Mouse (Mus musculus) spleen, postnatal 10 days (tissue): ENCODE measurements at regions not wholly inside any gene's neighbourhood (a gene's known extent, or its start where the extent isn't known, plus 50 kb on each side); places are given as distances from the start of the nearest gene placed in this dataset.

ENCODE experiments used
- DNase-seq, 2 experiments: peaks; one replicate each; pipeline ENCODE4 v3.0.0; 2021 to 2022; ENCODE audit warnings: low spot score in 2 of 2

- DNase-seq = no peak
These were observed 534.7 kb downstream of the Zfp619 start for GRCm38 (mm10) chr7:40052255-40052654.

DNA sequence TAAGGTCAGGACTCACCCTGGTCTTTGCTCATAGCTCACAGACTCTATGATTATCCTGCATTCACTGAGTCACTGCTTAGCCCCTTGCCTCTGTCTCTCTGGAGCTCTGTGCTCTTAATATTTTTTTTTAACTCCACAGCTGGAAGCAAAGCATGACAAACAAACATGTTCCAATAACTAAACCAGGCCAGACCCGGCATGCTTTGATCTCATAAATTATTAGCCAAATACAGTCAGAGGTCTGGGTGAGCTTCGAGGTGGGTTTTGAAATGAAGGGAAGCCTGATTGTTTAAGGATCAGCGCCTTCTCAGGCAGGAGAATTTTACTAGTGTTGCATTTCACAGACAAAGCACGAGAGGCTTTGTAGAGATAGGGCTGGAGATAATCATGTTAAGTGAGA is 541.3 kb downstream of the Zfp619 start:
- no peak for DNase-seq

- no peak for DNase-seq
These were observed 547.1 kb downstream of the Zfp619 start for GRCm38 (mm10) chr7:40064631-40065030.

DNA sequence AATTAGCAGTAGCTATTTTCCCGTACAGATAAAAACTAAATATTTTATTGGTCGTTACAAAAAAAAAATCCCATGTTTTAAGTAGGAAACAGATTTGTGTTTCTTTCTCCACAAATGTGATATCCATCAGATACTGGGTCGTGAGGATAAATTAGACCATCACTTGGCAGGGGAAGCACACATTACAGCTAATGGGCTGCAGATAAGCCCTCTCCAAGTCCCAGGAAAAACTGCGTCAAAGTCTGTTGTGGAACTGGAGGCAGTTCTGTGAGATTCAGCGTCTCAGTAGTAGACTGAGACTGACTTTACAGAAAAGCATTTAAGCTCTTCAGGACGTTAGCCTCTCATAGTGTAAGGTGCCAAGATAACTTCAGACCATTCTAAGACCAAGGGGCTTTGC is 548.0 kb downstream of the Zfp619 start:
- DNase-seq = no peak

DNA sequence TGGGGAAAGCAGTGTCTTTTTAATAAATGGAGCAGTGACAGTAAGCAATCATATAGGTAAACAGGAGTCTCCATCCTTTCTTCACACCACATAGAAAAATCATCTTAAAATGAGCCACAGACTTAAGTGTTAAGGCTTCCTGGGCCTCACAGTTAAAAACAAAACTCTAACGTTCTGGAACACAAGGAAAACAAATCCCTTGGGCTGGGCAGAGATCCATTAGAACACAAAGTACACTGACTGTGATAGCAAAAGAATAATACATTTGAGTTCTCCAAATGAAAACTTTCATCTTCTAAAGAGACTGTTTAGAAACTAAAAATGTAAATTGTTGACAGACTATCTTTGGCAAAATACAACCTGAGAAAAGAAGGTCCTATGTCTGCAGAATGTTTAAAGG is 549.8 kb downstream of the Zfp619 start:
- no peak for DNase-seq

DNA sequence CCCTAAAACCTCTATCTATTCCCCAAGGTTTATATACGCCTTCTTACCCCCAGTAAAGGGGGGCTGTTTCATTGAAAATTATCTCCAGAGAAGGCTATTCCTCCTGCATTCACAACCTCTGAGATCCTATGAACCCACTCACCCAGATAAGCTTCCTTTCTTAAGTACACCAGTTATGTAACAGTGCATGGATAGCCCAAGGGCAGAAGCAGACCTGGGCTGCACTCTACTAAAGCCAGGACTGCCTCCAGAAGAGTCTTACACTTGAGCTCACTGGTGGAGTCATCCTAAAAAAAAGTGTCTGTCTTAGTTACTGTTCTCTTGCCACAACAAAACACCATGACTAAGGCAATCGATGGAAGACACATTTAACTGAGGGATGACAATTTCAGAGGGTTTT is 553.7 kb downstream of the Zfp619 start:
- DNase-seq = no peak

DNA sequence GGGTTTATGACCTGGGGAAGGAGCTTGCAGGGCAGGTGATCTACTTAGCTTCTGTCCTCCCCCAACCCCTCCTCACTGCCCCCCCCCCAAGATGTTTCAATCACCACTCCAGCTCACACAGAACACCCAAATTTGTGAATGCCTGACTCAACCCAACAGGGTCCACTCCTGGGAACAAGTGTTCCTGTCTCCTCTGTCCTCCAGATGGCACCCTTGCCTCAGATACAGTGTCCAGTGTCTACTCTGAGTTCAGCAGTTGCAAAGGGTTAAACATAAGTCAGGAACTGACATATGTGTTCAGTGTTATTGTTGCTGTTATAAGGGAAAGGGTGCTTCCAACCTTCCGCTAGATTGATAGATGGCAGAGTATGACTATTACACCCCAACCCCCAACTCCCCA is 554.9 kb downstream of the Zfp619 start:
- no peak for DNase-seq

DNA sequence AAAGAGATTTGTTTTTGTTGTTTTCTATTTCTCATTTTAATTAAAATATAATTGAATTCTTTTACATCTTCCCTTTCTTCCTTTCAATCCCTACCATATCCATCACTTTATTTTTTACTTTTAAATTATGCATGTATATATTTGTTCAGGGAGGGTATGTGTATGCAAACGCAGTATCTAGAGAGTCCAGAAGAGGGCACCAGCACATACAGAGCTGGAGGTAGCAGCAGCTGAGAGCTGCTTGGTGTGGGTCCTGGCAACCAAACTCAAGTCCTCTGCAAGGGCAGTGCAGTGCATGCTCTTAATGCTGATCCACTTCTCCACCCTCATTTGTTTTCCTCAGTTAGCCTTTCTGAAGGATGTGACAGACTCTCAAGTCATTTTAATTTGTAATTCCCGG is 568.7 kb downstream of the Zfp619 start:
- DNase-seq = no peak

DNA sequence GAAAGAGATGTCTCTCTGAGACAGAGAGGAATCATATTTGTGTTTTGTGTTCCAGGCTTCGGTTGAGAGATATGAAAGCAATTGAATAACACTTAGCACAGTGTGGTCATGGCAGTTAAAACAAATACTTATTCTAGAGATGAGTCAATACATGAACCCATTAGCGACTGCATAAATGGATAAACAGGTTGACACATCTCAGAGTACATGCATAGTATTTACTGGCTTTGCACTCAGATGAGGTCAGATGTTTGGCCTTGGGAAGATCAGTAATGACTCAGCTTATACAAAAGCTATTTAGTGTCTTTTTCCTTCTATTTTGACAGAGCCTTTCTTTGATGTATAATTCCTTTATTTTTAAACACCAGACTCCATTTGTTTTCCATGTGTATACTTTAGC is 579.5 kb downstream of the Zfp619 start:
- DNase-seq = no peak

- no peak for DNase-seq
These were observed 585.7 kb downstream of the Zfp619 start for GRCm38 (mm10) chr7:40103057-40103945.

GRCm38 (mm10) chr7:40142906-40143305 is 625.3 kb downstream of the Zfp619 start:
- no peak for DNase-seq

GRCm38 (mm10) chr7:40144431-40144830 is 626.9 kb downstream of the Zfp619 start:
- no peak for DNase-seq

GRCm38 (mm10) chr7:40177570-40177969 is 660.0 kb downstream of the Zfp619 start:
- no peak for DNase-seq

- DNase-seq = no peak
These were observed 677.8 kb downstream of the Zfp619 start for GRCm38 (mm10) chr7:40195366-40195765.

GRCm38 (mm10) chr7:40202615-40203014 is 685.0 kb downstream of the Zfp619 start:
- no peak for DNase-seq

- DNase-seq = no peak
These were observed 686.2 kb upstream of the Vstm2b start for GRCm38 (mm10) chr7:40211956-40212355.

DNA sequence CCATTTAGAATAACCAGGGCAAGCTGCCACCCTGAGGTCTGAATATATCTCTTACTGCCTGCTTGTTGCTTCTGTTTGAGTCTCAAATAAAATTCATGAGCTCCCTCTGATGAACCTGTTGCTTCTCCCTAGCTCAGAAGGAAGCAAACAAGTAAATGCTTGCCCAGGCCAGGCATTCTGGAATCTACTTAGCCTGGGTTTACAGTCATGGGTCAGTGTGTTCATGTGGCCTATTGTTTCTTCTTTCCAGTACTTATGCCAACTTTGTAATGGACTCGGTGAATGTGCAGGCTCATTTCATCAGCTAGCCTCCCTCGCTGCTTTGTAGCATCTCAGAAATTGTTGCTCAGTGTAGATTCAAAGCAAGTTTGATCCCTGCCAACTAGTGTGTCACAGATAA is 685.6 kb upstream of the Vstm2b start:
- DNase-seq = no peak

DNA sequence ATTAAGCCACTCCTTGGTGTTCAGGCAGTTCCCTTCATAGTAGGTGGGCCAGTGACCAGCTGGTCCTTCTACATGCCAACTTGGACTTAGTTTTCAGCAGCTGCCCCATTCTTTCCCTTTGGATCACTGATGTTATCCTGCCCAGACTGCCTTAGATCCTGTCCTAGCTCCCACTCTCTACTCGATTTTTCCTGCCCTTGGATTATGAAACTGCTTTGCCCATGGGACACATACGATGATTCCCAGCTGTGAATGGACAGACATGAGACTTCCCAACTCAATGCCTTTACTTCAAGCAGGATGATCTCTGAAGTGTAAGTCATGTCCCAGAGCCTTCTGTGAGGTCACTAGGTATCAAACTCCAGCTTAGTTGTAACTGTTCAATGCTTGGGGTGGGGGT is 684.5 kb upstream of the Vstm2b start:
- DNase-seq = no peak

GRCm38 (mm10) chr7:40214395-40214794 is 683.7 kb upstream of the Vstm2b start:
- DNase-seq = no peak

GRCm38 (mm10) chr7:40215271-40215670 is 682.9 kb upstream of the Vstm2b start:
- DNase-seq = no peak

- DNase-seq = no peak
These were observed 677.6 kb upstream of the Vstm2b start for GRCm38 (mm10) chr7:40220549-40220948.

DNA sequence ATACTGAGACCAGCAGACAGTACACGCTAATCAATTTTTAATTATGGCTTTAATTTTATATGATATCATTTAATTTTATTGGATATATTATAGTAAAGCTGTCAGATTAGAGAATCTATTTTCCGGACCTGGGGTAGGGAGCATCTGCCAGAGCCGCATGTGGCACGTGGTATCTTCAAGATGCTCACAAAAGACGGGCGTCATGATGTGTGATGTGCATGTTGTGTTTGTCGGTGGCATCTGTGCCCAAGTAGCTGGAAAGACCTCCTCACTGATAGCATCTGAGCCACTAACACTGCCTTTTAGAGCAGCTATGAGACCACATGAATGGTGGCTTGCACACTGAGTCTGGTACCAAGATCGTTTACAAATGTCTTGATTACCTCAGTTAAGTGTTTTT is 652.9 kb upstream of the Vstm2b start:
- no peak for DNase-seq

GRCm38 (mm10) chr7:40248521-40248920 is 649.6 kb upstream of the Vstm2b start:
- no peak for DNase-seq

DNA sequence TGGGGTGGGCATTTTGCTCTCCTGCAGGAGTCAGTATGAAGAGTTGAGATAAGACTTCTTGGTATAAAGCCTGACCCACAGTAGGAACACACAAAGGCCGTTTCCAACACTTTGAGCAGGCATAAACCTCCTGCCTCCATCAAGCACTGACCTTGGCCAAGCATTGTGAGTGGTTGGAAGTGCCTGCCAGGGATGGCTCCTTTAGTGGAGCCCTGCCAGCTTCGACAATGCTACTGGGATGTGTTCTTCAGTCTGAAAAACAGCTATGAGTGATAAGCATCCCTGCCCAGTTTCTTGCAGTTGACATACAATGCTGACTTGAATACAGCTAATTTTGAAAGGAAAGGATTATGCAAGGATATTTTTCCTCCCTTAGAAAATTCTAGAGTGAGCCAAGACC is 644.6 kb upstream of the Vstm2b start:
- no peak for DNase-seq
